Mouse (Mus musculus): ENCODE measurements around the gene Gm10837.

The Gm10837 gene

DNA sequence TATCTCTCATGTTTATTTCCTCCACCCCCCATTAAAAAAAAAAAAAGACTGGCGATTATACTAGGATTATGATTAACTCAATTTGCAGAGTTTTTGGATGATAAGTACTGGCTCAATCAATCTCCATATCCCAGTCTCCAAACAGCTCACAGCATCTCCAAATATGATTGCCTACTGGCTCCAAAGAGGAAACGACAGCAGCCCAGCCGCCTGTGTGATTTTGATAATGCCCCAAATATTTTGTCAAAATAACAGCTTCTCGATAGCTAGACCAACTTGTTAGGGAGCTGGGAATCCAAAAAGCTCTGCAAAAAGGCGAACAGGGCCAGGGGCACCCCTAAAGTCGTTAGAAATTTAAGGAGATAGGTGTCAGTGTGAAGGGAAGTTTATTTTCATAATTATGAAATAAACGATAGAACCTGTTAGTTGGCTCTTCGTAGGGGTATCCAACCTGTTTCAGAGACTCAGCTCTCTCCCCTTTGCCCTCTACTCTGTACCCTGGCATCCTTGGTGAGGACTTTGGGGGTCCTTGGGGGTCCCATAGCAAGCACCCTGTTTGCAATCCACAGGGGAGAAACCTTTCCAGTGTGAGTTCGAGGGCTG lies 12.3 kb upstream of the Gm10837 start:
- no peak for DNase-seq (ENCODE audit: extremely low read depth, low read depth, low spot score)

DNA sequence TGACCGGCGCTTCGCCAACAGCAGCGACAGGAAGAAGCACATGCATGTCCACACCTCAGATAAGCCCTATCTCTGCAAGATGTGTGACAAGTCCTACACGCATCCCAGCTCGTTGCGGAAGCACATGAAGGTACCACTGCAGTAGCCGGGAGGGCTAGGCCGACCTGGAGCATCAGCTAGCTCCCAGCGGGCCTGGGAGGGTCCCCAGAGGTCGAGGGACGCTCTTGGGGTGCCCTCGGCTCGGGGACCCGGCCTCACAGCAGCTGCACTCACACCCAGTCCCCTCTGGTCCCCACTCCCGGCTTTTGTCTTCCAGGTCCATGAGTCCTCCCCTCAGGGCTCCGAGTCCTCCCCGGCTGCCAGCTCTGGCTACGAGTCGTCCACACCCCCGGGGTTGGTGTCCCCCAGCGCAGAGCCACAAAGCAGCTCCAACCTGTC lies 11.8 kb upstream of the Gm10837 start:
- no peak for DNase-seq (ENCODE audit: extremely low read depth, low read depth, low spot score)

DNA sequence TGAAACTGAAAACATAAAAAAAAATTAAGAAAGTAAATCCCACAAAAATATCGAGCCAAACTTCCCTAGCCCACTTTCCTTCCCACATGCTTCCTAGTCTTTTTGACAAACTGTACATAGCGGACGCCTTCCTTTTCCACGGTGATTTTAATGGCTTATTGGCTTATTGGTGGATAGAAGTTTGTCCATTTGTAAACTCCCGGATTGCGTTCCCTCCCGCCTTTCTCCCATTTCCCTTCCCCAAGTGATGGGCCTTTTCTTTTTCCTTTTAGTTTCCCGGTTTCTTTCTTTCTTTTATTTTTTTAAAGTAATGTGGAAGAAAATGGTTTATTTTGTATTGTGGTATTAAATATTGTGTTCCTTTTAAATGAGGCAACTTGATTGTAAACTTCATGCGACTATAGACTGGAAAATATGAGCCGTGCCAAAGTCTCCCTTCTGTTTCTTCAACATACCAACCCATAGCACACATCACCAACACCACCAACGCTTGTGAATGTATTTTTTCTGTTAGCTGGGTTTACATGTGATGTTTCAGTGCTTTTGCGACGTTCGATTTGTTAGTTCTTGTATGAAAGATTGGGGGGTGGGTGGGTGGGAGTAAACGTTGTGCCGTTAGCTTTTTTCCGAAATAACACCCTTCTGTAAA lies 10.8 kb upstream of the Gm10837 start:
- DNase-seq (ENCODE audit: extremely low read depth, low read depth, low spot score): no peak

DNA sequence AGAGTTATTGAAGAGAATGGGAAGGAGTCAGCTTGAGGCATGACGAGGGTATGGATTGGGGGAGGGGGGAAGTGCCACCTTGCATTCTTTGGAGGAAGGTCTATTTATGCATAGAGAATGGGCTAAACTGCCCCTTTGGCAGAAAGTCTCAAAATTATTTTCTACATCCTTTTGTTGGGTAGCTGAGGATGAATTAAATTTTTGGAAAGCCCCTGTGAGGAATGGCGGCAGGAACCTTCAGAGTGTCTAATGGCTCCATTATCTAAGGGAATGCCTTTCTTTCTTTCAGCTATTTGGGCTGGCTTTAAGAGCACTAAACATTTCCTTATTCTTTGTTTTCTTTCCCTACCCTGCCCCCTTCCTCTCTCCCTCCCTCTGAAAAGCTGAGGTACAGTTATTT lies 10.0 kb upstream of the Gm10837 start:
- no peak for DNase-seq (ENCODE audit: extremely low read depth, low read depth, low spot score)

DNA sequence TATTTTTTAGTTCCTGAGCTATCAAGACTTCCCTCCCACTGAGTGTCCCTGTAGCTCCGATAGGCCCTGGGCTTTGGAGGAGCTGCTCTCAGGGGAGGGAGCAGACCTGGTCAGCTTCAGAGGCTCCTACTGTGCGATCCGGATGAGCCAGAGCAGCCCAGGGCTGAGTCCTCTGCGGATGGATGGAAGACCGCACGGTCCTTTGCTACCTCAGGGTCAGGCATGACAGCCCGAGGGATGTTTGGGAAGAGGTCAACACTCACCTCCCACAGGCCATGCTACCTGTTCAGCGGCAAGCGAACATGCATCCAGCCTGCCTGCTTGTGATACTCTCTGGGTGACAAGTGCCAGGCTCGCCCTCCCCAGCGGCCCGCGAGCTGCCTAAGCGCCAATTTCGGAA lies 9.2 kb upstream of the Gm10837 start:
- DNase-seq (ENCODE audit: extremely low read depth, low read depth, low spot score): no peak

DNA sequence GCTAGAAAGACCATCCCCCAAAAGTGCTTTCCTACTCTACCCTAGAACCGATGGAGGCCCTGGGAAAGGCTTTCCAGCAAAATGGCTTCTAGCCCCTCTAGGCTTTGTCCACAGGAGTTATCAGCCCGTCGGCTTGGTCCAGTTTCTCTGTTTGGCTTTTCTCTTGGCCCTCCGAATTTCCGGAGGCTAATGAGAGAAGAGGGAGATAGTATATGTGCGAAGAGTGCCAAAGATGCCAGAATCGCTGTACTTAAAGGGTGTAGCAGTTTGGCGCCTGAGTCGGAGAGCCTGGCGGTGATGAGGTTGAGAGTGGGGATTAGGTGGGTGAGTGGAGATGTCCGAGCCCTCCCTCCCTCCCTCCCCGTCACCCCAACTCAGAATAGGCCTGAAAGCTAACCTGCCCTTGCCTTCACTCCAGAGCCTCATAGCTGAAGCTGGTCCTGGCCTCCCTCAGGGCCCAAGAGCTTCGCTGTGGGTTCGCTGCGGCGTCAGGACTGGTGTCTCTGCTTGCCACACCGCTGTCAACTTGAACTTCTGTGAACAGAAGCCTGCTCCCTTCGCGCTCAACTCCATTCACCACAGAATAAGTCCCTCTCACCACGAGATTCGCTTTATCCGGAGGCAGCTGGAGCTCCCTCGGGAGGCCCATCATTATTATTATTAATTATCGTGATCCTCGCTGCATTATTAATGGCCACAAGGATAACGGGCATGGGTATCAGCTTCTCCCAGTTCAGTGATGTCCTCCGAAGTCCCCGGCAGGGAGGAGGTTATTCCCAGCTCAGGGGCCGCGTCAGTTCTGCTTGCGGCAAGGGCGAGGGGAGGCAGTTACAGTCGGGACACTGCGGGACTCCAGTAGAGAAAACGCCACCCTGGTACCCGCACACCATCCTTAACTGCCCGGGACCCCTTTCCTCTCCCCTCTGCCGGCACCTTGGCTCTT lies 8.0 kb upstream of the Gm10837 start:
- DNase-seq (ENCODE audit: extremely low read depth, low read depth, low spot score): no peak

DNA sequence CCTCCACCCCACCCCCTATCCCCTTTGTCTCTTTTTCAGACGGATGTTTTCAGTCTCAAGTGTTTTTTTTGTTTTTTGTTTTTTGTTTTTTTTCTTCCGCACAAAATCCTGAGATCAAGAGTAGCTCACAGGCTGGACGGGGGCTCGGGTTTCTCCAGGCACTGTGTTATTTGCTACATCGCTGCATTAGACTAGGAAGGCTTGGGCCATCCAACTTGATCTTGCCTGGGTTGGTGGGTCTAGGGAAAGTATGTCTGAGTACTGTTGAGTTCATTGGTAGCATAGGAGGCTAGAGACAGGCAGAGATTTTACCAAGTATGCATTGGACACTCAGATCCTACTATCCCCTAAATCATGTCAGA lies 7.4 kb upstream of the Gm10837 start:
- no peak for DNase-seq (ENCODE audit: extremely low read depth, low read depth, low spot score)

DNA sequence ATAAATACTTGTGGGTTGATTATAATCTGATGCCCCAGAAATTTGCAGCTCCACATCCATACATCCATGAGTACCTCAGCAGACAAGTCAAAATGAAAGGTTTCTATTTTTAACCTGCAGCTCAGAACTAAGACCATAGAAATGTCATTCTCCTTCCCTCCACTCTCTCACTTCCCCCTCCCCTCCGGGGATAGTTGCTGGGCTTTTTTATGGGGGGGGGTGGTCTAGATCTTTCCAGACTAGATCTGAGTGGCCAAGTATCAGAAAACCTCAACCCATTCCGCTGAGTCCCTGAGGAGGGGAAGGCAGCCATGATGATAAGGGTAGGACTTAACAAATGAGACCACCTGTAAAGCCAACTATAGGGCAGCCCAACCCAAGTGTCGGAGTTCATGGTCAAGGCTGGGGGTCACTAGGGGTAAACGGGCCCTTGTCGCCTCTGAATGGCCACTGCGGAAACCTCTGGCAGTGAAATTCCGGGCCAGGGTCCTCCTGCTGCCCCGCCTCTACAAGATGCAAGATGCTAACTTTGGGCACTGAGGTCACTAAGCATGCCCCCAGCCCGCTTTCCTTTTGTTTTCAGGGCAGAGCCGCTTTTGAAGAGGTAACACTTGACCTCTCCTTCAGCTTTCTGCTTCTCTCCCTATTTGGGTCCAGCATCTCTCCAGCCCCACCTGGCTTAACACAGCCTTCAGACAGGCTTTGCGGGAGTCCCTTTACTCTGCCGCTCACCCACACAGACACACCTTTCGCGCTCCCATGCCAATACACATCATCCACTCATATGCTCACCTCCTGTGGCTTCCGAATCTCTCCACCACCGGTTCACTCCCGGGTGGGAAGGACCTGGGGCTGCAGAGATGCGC lies 6.6 kb upstream of the Gm10837 start:
- no peak for DNase-seq (ENCODE audit: extremely low read depth, low read depth, low spot score)

DNA sequence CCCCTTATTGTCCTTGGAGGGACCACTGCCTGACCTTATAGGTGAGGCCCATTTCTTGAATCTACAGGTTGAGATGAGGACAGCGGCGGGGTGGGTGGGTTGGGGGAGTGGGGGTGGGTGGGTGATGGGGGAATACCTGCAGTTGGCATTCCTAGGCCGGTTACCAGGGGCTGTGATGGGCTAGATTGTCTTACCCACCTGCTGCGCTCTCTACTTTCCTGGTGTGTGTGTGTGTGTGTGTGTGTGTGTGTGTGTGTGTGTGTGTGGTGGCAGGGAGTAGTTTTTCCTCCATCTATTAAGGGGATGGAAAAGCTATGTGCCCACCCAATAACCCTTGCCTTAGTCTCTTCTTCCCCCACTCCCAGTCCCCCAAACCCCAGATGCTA lies 5.9 kb upstream of the Gm10837 start:
- DNase-seq (ENCODE audit: extremely low read depth, low read depth, low spot score): no peak

DNA sequence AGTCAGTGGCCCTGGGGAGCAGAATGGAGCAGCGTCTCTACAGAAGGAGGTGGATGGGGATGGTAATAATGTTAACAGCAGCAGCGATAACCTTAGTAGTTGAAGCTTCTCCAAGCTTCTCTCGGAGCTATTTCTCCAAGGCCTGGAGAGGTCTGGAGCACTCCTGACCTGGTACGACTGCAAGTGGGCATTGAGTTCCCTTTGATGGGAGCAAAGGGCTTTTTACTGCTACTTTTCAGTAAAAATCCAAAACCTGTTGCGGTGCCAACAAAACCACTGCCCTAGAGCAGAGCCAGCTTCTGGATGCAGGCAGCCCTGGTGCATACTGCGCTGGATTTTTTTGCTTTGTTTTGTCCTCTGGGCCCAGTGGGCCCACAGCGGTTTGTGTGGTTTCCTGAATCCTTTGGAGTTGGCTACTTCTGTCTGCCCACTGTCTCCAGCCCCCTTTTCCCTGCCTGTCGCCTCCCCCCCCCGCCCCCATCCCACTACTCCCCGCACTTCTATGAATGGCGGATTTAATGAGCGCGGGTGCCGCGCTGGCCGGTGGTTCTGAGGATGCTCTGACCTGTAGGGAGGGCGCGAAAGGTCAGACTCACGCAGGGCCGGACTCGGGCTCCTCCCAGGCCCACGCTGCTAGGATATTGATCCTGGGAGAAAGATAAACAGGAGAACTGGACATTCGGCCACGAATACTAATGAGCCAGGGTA lies 5.4 kb upstream of the Gm10837 start:
- DNase-seq (ENCODE audit: extremely low read depth, low read depth, low spot score): no peak

DNA sequence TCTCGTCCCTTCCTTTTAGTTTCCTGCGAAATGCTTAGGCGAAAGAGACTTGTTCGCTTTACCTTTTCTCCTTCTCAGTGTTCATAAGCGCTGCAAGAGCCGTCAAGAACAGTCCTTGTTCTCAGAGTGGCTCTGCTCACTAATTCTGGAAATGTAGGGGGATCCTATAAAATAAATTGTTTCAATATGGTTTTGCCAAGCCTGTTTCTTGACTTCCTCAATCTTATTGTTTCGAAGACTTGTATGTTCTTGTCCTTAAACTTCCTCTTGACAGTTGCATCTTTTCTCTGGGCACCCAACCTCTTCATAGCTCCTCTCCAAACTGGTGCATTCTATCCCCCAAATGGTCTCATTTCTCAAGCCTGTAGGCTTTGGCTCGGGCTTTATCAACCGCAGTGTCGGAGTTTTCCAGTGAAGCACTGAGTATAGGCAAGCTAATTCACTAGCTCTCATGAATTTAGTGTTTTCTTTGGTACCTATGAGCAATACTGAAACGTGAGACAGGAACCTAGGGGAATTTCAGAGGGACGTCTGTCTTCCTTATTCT lies 4.7 kb upstream of the Gm10837 start:
- DNase-seq (ENCODE audit: extremely low read depth, low read depth, low spot score): no peak

DNA sequence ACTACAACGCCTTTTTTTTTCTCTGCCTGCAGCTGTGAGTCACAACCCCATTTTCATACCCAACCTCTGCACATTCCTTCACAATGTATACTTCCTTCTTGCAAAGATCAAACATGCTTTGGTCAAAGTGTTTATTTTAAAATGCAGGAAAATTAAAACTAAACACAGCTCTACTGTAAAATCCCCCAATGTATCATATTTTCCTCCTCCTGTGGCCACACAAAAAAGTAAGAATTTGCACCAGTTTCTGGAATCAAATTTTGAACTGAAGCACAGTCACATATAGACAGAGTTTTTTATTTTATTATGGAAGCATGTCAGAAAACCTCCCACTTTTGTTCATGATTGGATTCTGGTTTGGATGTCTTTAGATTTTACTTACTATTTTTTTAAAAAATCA lies 3.8 kb upstream of the Gm10837 start:
- no peak for DNase-seq (ENCODE audit: extremely low read depth, low read depth, low spot score)

DNA sequence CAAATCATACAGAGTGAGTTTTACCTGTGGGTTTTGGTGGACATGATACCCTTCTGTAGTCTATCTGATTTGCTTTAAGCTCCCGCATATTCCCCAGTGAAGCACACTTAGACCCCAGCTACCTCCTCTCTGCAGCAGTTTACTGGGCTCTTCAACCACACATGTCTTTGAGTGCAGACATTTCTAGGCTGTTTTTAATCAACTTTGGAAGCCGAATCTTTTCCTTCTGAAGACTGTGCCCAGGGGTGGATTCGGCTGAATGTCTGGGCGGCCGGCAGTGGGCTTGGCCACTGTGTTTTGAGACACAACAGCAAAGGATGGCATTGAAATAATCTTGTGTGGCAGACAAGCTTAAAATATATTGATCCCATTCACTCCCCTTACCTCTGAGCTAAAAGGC lies 3.0 kb upstream of the Gm10837 start:
- no peak for DNase-seq (ENCODE audit: extremely low read depth, low read depth, low spot score)

DNA sequence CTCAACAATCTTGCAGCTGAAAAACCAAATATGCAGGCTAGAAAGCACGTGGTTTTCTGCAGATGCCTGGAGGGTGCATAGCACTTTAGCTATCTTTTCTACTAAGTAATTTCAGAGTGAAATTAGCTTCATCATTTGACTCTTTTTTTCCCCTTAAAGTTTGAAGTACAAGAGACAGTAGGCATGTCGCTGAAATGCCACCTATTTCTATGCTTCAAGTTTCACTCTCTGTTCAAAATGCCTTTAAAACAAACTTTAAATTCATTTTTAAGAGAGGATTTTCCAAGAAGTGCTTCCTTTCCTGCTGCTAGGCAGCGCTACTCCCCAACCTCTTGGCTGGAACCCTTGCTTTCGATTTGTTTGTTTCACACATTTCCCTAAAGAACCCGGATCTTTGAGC lies 1.3 kb upstream of the Gm10837 start:
- DNase-seq (ENCODE audit: extremely low read depth, low read depth, low spot score): no peak

DNA sequence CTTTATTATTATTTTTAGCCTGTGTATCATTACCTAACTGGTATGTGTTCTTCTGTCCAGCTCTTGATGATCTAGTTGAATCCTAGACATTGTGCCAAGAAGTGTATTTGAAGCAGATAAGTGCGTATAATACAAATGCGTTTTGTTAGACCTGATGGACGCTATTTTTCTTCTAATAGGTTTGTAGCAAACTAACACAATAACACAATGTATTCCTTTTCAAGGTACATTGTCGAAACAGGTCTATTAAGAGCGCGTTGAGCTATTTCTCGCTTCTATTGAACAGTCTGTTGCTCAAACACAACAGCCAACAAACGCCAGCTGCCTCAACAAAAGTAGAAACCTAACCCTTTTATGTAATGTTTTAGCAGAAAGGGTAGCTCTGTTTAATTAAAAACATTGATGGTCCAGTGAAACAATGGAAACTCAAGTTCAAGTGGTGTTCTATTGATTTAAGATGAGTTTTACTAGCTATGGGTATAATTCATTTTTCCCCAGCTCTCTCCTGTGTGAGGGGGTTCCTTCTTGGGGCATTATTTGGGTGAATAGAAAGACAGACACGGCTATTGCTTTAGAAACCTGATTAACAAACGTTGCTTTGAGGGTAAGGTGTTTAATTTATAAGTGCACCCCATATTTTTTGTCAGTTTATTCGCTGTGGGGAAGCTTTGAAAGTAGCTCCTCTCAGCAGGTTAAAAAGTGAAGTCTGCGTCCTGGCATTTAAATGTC lies 536 bp upstream of the Gm10837 start:
- no peak for DNase-seq (ENCODE audit: extremely low read depth, low read depth, low spot score)

DNA sequence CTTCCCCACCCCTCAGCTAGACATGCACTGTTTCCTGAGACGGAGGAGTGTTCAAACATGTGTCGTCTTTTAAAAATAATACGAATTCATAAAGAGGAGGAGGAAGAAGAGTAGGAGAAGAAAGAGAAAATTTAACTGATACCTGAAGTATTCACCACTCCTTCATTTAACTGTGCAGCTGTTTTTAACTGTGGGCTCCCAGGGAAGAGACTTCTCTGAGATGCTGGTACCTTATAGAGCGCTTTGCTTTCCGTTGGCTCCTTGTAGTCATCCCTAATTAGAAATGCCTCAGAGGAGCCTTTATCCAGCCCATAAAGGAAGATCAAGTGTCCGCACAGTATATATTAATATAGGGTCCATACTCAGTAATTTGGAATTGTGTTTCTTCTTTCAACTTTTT lies 1.1 kb downstream of the Gm10837 start:
- no peak for DNase-seq (ENCODE audit: extremely low read depth, low read depth, low spot score)

DNA sequence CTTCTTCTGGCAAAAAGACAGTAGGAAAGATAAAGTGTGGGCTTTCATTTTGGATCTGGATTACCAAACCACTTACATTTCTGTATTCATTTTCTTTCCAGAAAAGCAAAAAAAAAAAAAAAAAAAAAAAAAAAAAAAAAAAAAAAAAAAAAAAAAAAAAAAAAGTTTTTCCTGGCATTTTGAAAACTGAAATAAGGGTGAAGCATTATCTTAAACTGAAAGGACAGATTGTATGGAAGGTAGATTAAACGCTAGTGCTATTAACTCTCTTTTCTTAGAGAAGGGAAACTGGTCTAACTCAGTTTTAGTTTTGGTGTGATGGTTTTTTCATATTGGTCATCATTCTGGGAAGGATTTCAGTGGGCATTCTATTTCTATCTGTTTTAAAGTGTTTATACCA lies 1.6 kb downstream of the Gm10837 start:
- no peak for DNase-seq (ENCODE audit: extremely low read depth, low read depth, low spot score)

DNA sequence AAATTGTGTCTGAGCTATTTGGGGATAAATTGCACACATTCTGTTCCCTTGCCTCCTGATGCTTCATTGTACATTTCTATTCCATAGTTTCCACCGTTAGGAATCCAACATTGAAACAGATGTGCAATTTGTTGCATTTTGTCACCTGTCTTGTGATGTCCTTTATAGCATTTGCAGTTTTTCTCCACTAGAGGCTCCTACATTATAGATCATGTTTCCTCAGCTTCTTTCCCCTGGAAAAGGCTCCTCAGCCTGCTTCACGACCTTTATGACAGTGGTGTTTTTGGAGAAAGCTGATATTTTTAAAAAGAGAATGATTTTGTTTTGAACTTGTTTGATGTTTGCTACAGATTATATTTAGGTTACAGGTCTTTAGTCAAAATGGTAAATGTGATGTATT lies 18.7 kb downstream of the Gm10837 start:
- no peak for DNase-seq (ENCODE audit: extremely low read depth, low read depth, low spot score)

DNA sequence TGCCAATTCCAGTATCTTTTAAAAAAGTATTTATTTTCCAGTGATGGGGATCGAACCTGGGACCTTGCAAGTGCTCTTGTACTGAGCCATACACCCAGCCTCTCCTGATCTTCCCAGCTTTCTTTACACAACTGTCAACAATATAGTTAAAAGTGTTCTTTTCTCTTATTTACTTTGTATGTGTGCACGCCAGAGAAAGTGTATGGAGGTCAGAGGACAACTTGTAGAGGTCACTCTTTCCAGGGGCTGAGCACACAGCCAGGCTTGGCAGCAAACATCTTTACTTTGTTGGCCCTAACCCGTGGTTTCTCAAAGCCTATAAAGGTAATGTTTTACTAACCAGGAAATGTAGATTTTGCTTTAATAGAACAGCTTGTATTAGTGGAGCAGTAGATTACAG lies 21.1 kb downstream of the Gm10837 start:
- DNase-seq (ENCODE audit: extremely low read depth, low read depth, low spot score): no peak

Measured in fat pad, adult 2 months (tissue).